Mouse (Mus musculus): ENCODE results near the gene Krtap3-2.

DNA sequence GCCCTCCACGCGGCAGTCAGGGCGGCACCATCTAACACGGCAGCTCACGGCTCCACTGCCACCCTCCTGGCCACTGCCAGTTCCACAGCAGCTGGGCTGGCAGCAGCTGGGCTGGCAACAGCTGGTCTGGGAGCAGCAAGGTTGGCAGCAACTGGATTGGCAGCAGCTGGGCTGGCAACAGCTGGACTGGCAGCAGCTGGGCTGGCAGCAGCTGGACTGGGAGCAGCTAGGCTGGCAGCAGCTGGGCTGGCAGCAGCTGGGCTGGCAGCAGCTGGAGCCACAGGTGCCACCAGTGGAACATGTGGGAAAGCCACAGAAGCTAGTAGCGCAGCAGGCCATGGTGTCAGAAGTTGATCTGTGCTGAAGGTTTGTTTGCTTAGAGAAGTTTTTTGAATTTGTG, 34.3 kb upstream of the Krtap3-2 start, which contains the start of gene Krtap1-3:
- no peak for TF ChIP-seq CTCF (IDR thresholded peaks at IDR 0.05; ENCODE audit: low read depth)
- TF ChIP-seq EP300 (IDR thresholded peaks at IDR 0.05; ENCODE audit: low read depth), result no peak

Data from liver, postnatal 0 days (tissue).